Mouse (Mus musculus): Measurements from ENCODE around the gene Carm1. TPM values are rescaled to one million over a fixed set of nuclear protein-coding genes. Genes with fewer than 3 reads are reported as not detected.

The Carm1 gene
- polyA plus RNA-seq (2015; fragmentation: Nextera tagmentation; extraction: Ambion mirVana): 27.1 and 32.1 TPM in 2 replicates

DNA sequence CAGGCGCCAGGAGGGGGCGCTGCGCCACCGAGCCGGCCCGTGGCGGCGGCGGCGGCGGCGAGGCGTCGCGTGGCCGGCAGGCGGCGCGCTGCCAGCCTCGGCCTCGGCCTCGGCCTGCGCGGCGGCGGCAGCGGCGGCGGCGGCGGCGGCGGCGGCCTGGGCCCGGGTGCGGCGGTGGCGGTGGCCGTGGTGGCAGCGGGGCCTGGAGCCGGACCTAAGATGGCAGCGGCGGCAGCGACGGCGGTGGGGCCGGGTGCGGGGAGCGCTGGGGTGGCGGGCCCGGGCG, at the start of gene Carm1:
Gene Carm1, plus strand, starts transcription at position 106 of the 286 bp plus-strand sequence.
- Histone ChIP-seq H3K36me3 (ENCODE audit: insufficient read depth, low read length) (peaks cover 8% of the 10 kb centered on the region; the same call in 1 of the 2 replicates), H3K27ac (ENCODE audit: low read length) (peak within 1 kb of the TSS; percentile 98), H3K9me3 (ENCODE audit: low read length) (no peaks in the 10 kb centered on the region), H3K4me3 (ENCODE audit: low read length) (peak within 1 kb of the TSS; percentile 61), H3K4me1 (ENCODE audit: insufficient read depth, low read length) (peaks cover 20% of the 10 kb centered on the region), H3K9ac (replicated peaks; ENCODE audit: low read length) (peak within 1 kb of the TSS; percentile 97), H3K4me2 (replicated peaks; ENCODE audit: low read depth, low read length) (peak within 1 kb of the TSS; percentile 71), H3K27me3 (ENCODE audit: insufficient read depth, low read length) (no peaks in the 10 kb centered on the region)
- under 1% methylated on average over 16 of the region's 52 CpGs for WGBS
- no peak; the same call in 1 of the 2 replicates for ATAC-seq (ENCODE audit: low FRiP score, low TSS enrichment)

DNA sequence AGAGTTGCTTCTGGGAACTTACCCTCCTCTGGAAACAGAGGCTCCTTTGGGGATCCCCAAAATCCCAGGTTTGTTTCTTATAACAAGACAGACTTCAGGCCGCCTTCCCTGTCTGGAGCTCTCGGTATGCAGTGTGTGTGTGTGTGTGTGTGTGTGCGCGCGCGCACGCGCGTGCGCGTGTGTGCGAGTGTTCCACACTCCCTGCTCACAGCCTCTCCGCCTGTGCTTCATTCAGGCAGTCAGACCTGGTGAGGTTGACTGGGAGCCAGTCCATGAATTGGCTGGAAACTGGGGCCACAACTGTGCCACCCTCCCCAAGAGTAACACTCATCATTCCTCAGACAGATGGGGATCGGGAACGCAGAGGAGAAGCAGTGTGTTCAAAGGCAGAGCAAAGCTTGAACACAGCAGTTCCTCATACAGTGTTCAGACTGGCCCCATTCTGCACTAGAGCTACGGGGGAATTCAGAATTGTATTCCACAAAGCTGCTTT, 49.6 kb upstream of the Carm1 start:
- Histone ChIP-seq H3K36me3 (ENCODE audit: insufficient read depth, low read length) (peaks cover 24% of the 10 kb centered on the region), H3K9me3 (ENCODE audit: low read length) (no peaks in the 10 kb centered on the region), H3K4me2 (replicated peaks; ENCODE audit: low read depth, low read length) (no peak overlapping the region), H3K27ac (ENCODE audit: low read length) (no peak overlapping the region; the same call in 1 of the 2 replicates), H3K4me3 (ENCODE audit: low read length) (no peak overlapping the region), H3K9ac (replicated peaks; ENCODE audit: low read length) (no peak overlapping the region), H3K4me1 (ENCODE audit: insufficient read depth, low read length) (0 out of 2 replicates have a peak, but pooled peaks cover 3% of the 10 kb centered on the region), H3K27me3 (ENCODE audit: insufficient read depth, low read length) (no peaks in the 10 kb centered on the region)
- no peak for ATAC-seq (ENCODE audit: low FRiP score, low TSS enrichment)
- 87% methylated on average over 16 of the region's 16 CpGs for WGBS

DNA sequence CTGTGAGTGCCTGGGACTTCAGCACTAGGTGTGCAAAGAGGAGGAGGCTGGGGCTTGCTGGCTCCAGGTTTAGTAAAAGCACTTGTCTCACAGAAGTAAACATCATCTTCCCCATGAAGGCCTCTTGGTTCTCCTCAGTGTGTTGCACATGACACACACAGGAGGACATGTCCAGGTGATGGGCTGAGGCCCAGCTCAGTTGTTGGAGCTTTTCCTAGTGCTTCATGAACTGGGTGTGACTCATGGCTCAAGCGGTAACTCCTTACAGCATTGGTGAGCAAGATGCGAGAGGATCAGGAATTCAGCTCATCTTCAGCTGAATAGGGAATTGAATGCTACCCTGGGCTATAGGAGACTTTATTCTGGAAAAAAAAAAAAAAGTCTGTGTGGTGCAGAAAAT, 49.0 kb upstream of the Carm1 start:
- H3K27me3 ChIP-seq (ENCODE audit: insufficient read depth, low read length): no peaks in the 10 kb centered on the region
- no peak for ATAC-seq (ENCODE audit: low FRiP score, low TSS enrichment)
- H3K4me2 ChIP-seq (replicated peaks; ENCODE audit: low read depth, low read length): no peak overlapping the region
- no peaks in the 10 kb centered on the region for H3K9me3 ChIP-seq (ENCODE audit: low read length)
- no peak overlapping the region for H3K4me3 ChIP-seq (ENCODE audit: low read length)
- H3K36me3 ChIP-seq (ENCODE audit: insufficient read depth, low read length): peaks cover 24% of the 10 kb centered on the region
- WGBS: 95% methylated on average over 2 of the region's 2 CpGs
- 0 out of 2 replicates have a peak, but pooled peaks cover 3% of the 10 kb centered on the region for H3K4me1 ChIP-seq (ENCODE audit: insufficient read depth, low read length)
- no peak overlapping the region for H3K9ac ChIP-seq (replicated peaks; ENCODE audit: low read length)
- H3K27ac ChIP-seq (ENCODE audit: low read length): no peak overlapping the region

DNA sequence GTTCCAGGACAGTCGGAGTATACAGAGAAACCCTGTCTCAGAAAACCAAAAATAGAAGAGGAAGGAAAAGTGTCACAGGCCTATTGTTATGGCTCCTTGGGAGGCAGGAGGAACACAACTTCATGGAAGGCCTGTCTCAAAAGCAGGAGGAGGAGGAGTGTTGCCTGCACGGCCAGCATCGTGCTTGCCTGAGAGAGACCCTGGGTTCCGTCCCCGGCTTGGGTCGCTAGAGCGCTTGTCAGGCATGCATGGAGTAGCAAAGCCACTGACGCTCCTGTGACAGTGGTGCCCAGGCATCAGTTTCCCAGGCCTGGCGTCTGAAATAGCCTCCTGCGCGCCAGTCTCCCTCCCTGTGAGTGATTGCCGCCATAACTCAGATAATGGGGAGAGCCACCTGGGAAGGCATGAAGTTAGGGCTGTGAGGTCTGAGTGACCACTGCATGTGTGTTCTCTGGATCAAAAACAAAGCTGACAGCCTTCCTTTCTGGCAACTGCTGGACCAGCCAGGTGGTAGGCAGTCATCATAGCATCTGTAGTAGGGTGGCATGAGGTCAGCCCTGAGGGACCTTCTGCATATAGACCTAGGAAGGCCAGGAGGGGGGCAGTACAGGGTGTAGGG, 48.3 kb upstream of the Carm1 start:
- Histone ChIP-seq H3K9me3 (ENCODE audit: low read length) (no peaks in the 10 kb centered on the region), H3K4me3 (ENCODE audit: low read length) (no peak overlapping the region), H3K4me1 (ENCODE audit: insufficient read depth, low read length) (0 out of 2 replicates have a peak, but pooled peaks cover 3% of the 10 kb centered on the region), H3K27me3 (ENCODE audit: insufficient read depth, low read length) (no peaks in the 10 kb centered on the region), H3K9ac (replicated peaks; ENCODE audit: low read length) (no peak overlapping the region), H3K4me2 (replicated peaks; ENCODE audit: low read depth, low read length) (no peak overlapping the region), H3K36me3 (ENCODE audit: insufficient read depth, low read length) (peaks cover 26% of the 10 kb centered on the region), H3K27ac (ENCODE audit: low read length) (no peak overlapping the region)
- WGBS: 74% methylated on average over 12 of the region's 12 CpGs
- no peak for ATAC-seq (ENCODE audit: low FRiP score, low TSS enrichment)

DNA sequence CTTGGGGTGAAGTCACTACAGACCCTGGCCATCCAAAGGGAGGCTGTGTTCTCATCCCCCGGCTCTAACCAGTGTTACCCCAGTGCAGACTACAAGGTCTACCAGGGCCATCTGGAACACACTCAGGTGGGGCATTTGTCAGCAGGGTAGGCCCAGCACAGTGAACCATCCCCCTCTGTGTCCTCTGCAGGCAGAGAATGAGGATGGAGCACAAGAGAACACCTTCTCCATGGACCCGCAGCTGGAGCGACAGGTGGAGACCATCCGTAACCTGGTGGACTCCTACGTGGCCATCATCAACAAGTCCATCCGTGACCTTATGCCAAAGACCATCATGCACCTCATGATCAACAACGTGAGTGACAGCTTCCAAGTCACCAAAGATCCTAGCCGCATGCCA, 43.3 kb upstream of the Carm1 start:
- Histone ChIP-seq H3K27ac (ENCODE audit: low read length) (no peak overlapping the region), H3K4me2 (replicated peaks; ENCODE audit: low read depth, low read length) (no peak overlapping the region), H3K9me3 (ENCODE audit: low read length) (no peaks in the 10 kb centered on the region), H3K4me3 (ENCODE audit: low read length) (no peak overlapping the region), H3K9ac (replicated peaks; ENCODE audit: low read length) (no peak overlapping the region), H3K4me1 (ENCODE audit: insufficient read depth, low read length) (peaks cover 18% of the 10 kb centered on the region), H3K36me3 (ENCODE audit: insufficient read depth, low read length) (peaks cover 46% of the 10 kb centered on the region), H3K27me3 (ENCODE audit: insufficient read depth, low read length) (no peaks in the 10 kb centered on the region)
- 96% methylated on average over 8 of the region's 8 CpGs for WGBS
- no peak for ATAC-seq (ENCODE audit: low FRiP score, low TSS enrichment)

DNA sequence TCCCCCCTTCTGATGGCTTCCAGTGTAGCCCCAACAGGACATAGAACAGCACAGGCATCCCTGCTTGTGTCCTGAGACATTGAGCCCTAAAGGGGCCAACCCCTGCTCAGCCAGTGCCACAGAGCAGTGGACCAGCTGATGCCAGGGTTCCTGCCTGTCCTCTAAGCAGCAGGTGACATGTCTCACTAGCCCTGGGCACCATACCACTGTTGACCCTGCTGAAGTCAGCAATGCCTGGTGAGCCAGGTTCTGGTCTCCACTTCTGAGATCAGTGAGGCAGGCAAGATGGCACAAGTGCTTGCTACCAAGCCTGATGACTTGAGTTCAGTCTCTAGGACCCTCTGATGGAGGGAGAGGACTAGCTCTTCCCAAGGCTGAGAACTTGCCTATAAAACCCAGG, 40.9 kb upstream of the Carm1 start:
- H3K4me1 ChIP-seq (ENCODE audit: insufficient read depth, low read length): peaks cover 31% of the 10 kb centered on the region
- no peak overlapping the region for H3K9ac ChIP-seq (replicated peaks; ENCODE audit: low read length)
- no peak overlapping the region for H3K4me2 ChIP-seq (replicated peaks; ENCODE audit: low read depth, low read length)
- no peak overlapping the region for H3K27ac ChIP-seq (ENCODE audit: low read length)
- no peaks in the 10 kb centered on the region for H3K27me3 ChIP-seq (ENCODE audit: insufficient read depth, low read length)
- H3K4me3 ChIP-seq (ENCODE audit: low read length): no peak overlapping the region
- ATAC-seq (ENCODE audit: low FRiP score, low TSS enrichment): no peak
- H3K36me3 ChIP-seq (ENCODE audit: insufficient read depth, low read length): peaks cover 39% of the 10 kb centered on the region
- H3K9me3 ChIP-seq (ENCODE audit: low read length): no peaks in the 10 kb centered on the region

DNA sequence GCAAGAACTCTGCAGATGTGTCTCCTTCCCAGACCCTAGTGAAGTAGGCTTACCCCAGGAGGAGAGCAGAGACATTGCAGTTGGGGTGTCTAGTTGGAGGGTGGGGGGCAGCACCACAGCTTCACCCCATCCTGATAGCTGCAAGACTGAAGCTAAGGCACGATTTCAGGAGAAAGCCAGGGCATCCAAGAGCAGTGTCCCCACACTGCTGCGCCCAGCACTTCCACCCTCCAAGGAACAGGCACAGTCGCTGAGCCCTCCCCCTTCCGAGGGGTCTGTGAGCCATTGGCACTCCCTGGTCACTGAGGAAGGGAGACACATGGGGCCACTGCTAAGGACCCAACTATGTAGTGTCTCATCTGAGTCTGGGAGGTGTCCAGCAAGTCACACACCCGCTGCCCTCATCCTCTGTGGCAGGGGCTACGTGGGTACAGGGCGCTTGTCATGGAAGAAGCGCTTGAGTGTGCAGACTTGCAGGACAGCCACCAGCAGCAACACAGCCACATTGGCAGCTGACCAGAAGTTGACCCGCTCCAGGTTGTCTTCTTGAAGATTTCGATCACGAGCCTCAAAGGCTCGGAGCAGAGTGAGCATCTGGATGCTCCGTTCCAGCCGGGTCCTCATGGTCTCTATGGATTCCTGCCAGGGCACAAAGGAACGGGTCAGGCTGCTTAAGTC, 38.8 kb upstream of the Carm1 start:
- Histone ChIP-seq H3K4me1 (ENCODE audit: insufficient read depth, low read length) (peaks cover 35% of the 10 kb centered on the region), H3K36me3 (ENCODE audit: insufficient read depth, low read length) (peaks cover 39% of the 10 kb centered on the region), H3K9ac (replicated peaks; ENCODE audit: low read length) (0 out of 2 replicates have a peak overlapping the region, but pooled peaks have one; percentile 17), H3K4me2 (replicated peaks; ENCODE audit: low read depth, low read length) (no peak overlapping the region), H3K27me3 (ENCODE audit: insufficient read depth, low read length) (no peaks in the 10 kb centered on the region), H3K27ac (ENCODE audit: low read length) (peak overlapping the region; percentile 34), H3K9me3 (ENCODE audit: low read length) (no peaks in the 10 kb centered on the region), H3K4me3 (ENCODE audit: low read length) (no peak overlapping the region)
- no peak for ATAC-seq (ENCODE audit: low FRiP score, low TSS enrichment)
- WGBS: 80% methylated on average over 15 of the region's 15 CpGs

DNA sequence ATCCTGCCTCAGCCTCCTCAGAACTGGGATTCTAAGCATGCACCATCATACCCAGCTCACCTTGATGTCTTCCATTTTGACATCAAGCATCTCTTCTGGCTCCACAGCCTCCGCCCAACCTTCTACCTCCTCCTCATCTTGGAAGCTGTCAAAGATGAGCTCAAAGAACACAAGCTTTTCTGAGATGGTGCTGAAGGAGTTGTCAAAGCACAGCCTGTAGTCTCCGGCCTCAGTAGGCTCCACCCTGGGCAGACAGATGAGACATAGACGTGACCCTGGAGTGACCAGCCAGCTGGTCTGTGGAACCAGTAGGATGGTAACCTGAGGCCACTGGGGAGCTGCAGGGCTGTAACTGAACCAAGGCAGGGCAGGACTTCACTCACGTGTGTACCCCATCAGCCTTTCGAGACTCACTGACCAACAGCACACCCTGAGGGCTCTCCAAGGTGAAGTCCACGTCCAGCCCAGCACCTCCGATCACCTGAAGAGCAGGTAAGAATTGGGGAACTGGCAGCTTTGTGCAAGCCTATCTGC, 37.8 kb upstream of the Carm1 start:
- peak overlapping the region; percentile 63 for H3K4me3 ChIP-seq (ENCODE audit: low read length)
- no peak for ATAC-seq (ENCODE audit: low FRiP score, low TSS enrichment)
- H3K27ac ChIP-seq (ENCODE audit: low read length): peak overlapping the region; percentile 1; the same call in 1 of the 2 replicates
- peak overlapping the region; percentile 70 for H3K4me2 ChIP-seq (replicated peaks; ENCODE audit: low read depth, low read length)
- WGBS: 49% methylated on average over 7 of the region's 7 CpGs
- no peaks in the 10 kb centered on the region for H3K9me3 ChIP-seq (ENCODE audit: low read length)
- H3K4me1 ChIP-seq (ENCODE audit: insufficient read depth, low read length): peaks cover 35% of the 10 kb centered on the region
- H3K9ac ChIP-seq (replicated peaks; ENCODE audit: low read length): peak overlapping the region; percentile 75; the same call in 1 of the 2 replicates
- peaks cover 35% of the 10 kb centered on the region for H3K36me3 ChIP-seq (ENCODE audit: insufficient read depth, low read length)
- no peaks in the 10 kb centered on the region for H3K27me3 ChIP-seq (ENCODE audit: insufficient read depth, low read length)

DNA sequence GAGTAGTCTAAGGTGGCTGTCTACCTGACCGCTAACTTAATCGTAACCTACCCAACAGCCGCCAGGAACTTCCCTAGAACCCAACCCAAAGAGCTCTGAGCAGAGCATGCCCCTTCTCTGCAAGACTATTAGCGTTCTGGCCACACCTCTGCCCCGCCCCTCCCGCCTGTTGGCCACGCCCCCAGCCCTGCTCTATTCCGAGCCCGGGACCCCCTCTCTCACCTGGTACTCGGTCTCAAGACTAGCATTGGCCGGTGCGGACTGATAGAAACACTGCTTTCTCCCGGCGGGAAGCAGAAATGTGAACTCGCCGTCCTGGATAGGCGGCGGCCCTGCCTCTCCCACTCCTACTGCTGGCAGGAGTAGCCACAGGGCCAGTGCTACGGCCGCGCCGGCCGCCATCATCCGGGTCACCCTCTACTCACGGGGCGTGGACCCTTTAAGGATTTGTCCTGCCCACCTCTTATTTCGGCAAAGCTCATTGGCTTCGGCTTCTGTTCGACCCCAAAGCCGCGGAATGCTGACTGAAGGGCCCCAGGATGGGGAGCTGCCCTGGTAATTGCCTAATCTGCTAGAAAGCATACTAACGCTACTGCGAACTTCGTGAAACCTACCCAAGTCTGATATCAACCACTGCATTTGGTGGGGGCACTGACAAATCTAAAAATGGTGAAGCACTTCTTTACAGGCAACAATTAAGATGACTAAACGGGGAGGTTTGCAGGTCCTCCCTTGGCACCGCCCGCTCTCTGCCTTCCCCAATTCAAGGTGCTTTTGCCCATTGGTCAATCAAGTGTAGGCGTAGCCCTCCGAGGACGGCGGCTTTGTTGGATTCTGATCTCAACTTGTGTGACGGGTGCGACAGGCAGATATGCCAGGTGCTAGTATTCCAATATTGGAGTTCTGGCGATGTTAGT, 36.7 kb upstream of the Carm1 start, which contains the start of gene Tmed1:
Gene Tmed1, minus strand, starts transcription at position 481 of the 917 bp plus-strand sequence.
- Histone ChIP-seq H3K27ac (ENCODE audit: low read length) (peak within 1 kb of the TSS; percentile 87), H3K27me3 (ENCODE audit: insufficient read depth, low read length) (no peaks in the 10 kb centered on the region), H3K4me3 (ENCODE audit: low read length) (peak within 1 kb of the TSS; percentile 63), H3K4me2 (replicated peaks; ENCODE audit: low read depth, low read length) (peak within 1 kb of the TSS; percentile 70), H3K36me3 (ENCODE audit: insufficient read depth, low read length) (peaks cover 25% of the 10 kb centered on the region), H3K9ac (replicated peaks; ENCODE audit: low read length) (peak within 1 kb of the TSS; percentile 75), H3K9me3 (ENCODE audit: low read length) (no peaks in the 10 kb centered on the region), H3K4me1 (ENCODE audit: insufficient read depth, low read length) (peaks cover 35% of the 10 kb centered on the region)
- ATAC-seq (ENCODE audit: low FRiP score, low TSS enrichment): peak; percentile 94
- under 1% methylated on average over 43 of the region's 44 CpGs for WGBS
